In the genomic region with DNA sequence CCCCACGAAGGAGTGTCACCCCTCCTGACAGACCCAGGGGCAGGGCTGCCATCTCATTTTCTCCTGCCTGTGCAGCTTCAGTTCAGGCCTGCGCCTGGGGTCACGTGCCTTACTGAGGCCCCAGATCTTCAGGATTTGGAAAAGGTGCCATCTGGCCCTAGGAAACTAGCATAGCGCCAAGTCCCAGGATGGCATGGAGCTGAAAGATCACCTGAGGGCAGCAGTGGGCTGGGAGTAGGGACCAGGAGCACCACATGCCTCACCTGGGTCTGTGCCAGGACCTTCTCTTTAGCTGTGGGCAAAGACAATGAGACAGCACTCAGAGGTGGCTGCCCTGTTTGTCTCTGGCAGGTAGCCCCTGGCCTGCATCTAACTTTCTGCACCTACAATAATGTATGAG, we compare ENCODE assay signal across 11 mouse cellular contexts. TPM values are rescaled to one million over a fixed set of nuclear protein-coding genes. Genes with fewer than 3 reads are reported as not detected.
DNase-seq lines count a peak whose midpoint lies in the region; ATAC-seq and TF ChIP-seq lines count a peak whose summit lies in the region.
"Had no signal": no experiment of that assay in that cellular context is flagged by ENCODE, and none has a peak within 500 bp of the region (broad histone marks: within the 10 kb centered on the region; RNA-seq: fewer than 3 reads in every experiment).

No protein-coding gene starts in this region.

- no peak overlapping the region for H3K9ac ChIP-seq in kidney, embryonic 14.5 days (ENCODE audit: low read depth, low read length)
- H3K9ac ChIP-seq in midbrain, embryonic 13.5 days (replicated peaks) = no peak overlapping the region
- H3K9ac ChIP-seq: liver, embryonic 13.5 days had no signal

- H3K4me3 ChIP-seq in kidney, adult 2 months (ENCODE audit: insufficient read depth, low read depth, low read length) = no peak overlapping the region
- no peak overlapping the region for H3K4me3 ChIP-seq in kidney, embryonic 14.5 days (ENCODE audit: low read length)
- H3K4me3 ChIP-seq in cerebellum, adult 2 months (replicated peaks; ENCODE audit: insufficient read depth, low read depth, low read length) = no peak overlapping the region
- no peak overlapping the region for H3K4me3 ChIP-seq in limb, embryonic 10.5 days
- no peak overlapping the region for H3K4me3 ChIP-seq in midbrain, embryonic 13.5 days (replicated peaks)
- H3K4me3 ChIP-seq: liver, embryonic 13.5 days had no signal

- H3K27me3 ChIP-seq in kidney, adult 2 months (replicated peaks; ENCODE audit: control insufficient read depth, insufficient read depth, low read length) = no peaks in the 10 kb centered on the region
- no peaks in the 10 kb centered on the region for H3K27me3 ChIP-seq in kidney, embryonic 14.5 days (ENCODE audit: control insufficient read depth, insufficient read depth, low read length)
- H3K27me3 ChIP-seq in cerebellum, adult 2 months (ENCODE audit: control insufficient read depth, insufficient read depth, low read length) = no peaks in the 10 kb centered on the region
- no peaks in the 10 kb centered on the region for H3K27me3 ChIP-seq in limb, embryonic 10.5 days (ENCODE audit: low read depth, poor library complexity, severe bottlenecking)
- H3K27me3 ChIP-seq in midbrain, embryonic 13.5 days = no peaks in the 10 kb centered on the region
- H3K27me3 ChIP-seq: liver, embryonic 13.5 days had no signal

- 73% methylated on average over 4 of the region's 4 CpGs for WGBS in kidney, adult 2 months
- 86% methylated on average over 4 of the region's 4 CpGs for WGBS in kidney, embryonic 14.5 days
- WGBS in cerebellum, adult 2 months = 9% methylated on average over 4 of the region's 4 CpGs
- WGBS in limb, embryonic 10.5 days = 87% methylated on average over 4 of the region's 4 CpGs
- WGBS in midbrain, embryonic 13.5 days = 86% methylated on average over 4 of the region's 4 CpGs

- H3K36me3 ChIP-seq in kidney, adult 2 months (ENCODE audit: control insufficient read depth, insufficient read depth, low read length) = no peaks in the 10 kb centered on the region; the same call in 1 of the 2 replicates
- H3K36me3 ChIP-seq in kidney, embryonic 14.5 days (ENCODE audit: control insufficient read depth, insufficient read depth, low read length) = peaks cover 17% of the 10 kb centered on the region; the same call in 1 of the 2 replicates
- H3K36me3 ChIP-seq in limb, embryonic 10.5 days = peaks cover 48% of the 10 kb centered on the region
- peaks cover 54% of the 10 kb centered on the region for H3K36me3 ChIP-seq in midbrain, embryonic 13.5 days

- DNase-seq in kidney, adult 2 months = peak; percentile 73
- peak; percentile 66 for DNase-seq in adrenal gland, postnatal 25 days
- peak; percentile 96 to 98 for DNase-seq in cerebellum, adult 2 months
- DNase-seq in heart, postnatal 36 days = peak; percentile 45 to 62
- no peak for DNase-seq in limb, embryonic 10.5 days (ENCODE audit: low spot score)
- DNase-seq in retina, postnatal 1 day = no peak
- DNase-seq: liver, embryonic 13.5 days; right cerebral cortex, postnatal 25 days had no signal

- H3K27ac ChIP-seq in kidney, adult 2 months (ENCODE audit: insufficient read depth, low read depth, low read length) = no peak overlapping the region
- H3K27ac ChIP-seq in kidney, embryonic 14.5 days (ENCODE audit: low read depth, low read length) = no peak overlapping the region
- H3K27ac ChIP-seq in cerebellum, adult 2 months (ENCODE audit: insufficient read depth, low read length) = peak overlapping the region; percentile 61
- H3K27ac ChIP-seq in limb, embryonic 10.5 days = no peak overlapping the region
- H3K27ac ChIP-seq in midbrain, embryonic 13.5 days = no peak overlapping the region
- H3K27ac ChIP-seq: kidney, postnatal 0 days; liver, embryonic 13.5 days had no signal

- no peaks in the 10 kb centered on the region for H3K9me3 ChIP-seq in kidney, embryonic 14.5 days (ENCODE audit: control insufficient read depth, low read length)
- no peaks in the 10 kb centered on the region for H3K9me3 ChIP-seq in limb, embryonic 10.5 days (replicated peaks)
- H3K9me3 ChIP-seq in midbrain, embryonic 13.5 days = no peaks in the 10 kb centered on the region
- H3K9me3 ChIP-seq: liver, embryonic 13.5 days had no signal

- intact Hi-C loops in heart, postnatal 36 days (cut with DNase I) = no loop called here

- no peak for ATAC-seq in kidney, embryonic 14.5 days (ENCODE audit: low FRiP score, low TSS enrichment)
- ATAC-seq in midbrain, embryonic 13.5 days = no peak

- no peak for TF ChIP-seq POLR2A in kidney, adult 2 months (IDR thresholded peaks at IDR 0.05; ENCODE audit: low read depth, low read length)
- 0 out of 2 replicates have a peak, but pooled peaks have one; percentile 11 for TF ChIP-seq POLR2A in cerebellum, adult 2 months (IDR thresholded peaks at IDR 0.05; ENCODE audit: borderline replicate concordance, insufficient read depth, low read length)

- H3K4me1 ChIP-seq in kidney, adult 2 months (ENCODE audit: control insufficient read depth, insufficient read depth, low read length) = no peaks in the 10 kb centered on the region
- no peaks in the 10 kb centered on the region for H3K4me1 ChIP-seq in kidney, embryonic 14.5 days (ENCODE audit: control insufficient read depth, insufficient read depth, low read length)
- H3K4me1 ChIP-seq in cerebellum, adult 2 months (ENCODE audit: control insufficient read depth, insufficient read depth, low read length) = peaks cover 38% of the 10 kb centered on the region
- H3K4me1 ChIP-seq in limb, embryonic 10.5 days = peaks cover 15% of the 10 kb centered on the region
- no peaks in the 10 kb centered on the region for H3K4me1 ChIP-seq in midbrain, embryonic 13.5 days (replicated peaks)

- peak; percentile 38 for TF ChIP-seq CTCF in kidney, adult 2 months (conservative IDR thresholded peaks at IDR 0.05; ENCODE audit: insufficient read depth, insufficient read length, low read depth, low read length)
- peak; percentile 59; the same call in 1 of the 2 replicates for TF ChIP-seq CTCF in cerebellum, adult 2 months (IDR thresholded peaks at IDR 0.05; ENCODE audit: borderline replicate concordance, insufficient read depth, low read depth, low read length)

- H3K4me2 ChIP-seq in kidney, embryonic 14.5 days (replicated peaks; ENCODE audit: low read depth, low read length) = no peak overlapping the region
- H3K4me2 ChIP-seq in midbrain, embryonic 13.5 days (replicated peaks) = no peak overlapping the region
- H3K4me2 ChIP-seq: liver, embryonic 13.5 days had no signal

RNA-seq across cellular contexts. Expression of gene Pqlc2, which starts 12.9 kb away (rescaled TPM):
- polyA plus RNA-seq in kidney, adult 2 months (2012; rRNA removed) = 63.3 and 71.7 TPM in 2 replicates
- 10.4 and 13.3 TPM in 2 replicates for polyA plus RNA-seq in kidney, embryonic 14.5 days (2014; fragmentation: Nextera tagmentation; extraction: Ambion mirVana)
- total RNA-seq in adrenal gland, postnatal 25 days (2021) = 9.9 and 13.3 TPM in 2 replicates
- polyA plus RNA-seq in cerebellum, adult 2 months (2012; rRNA removed) = 42.3 and 44.4 TPM in 2 replicates
- 1 to 10 TPM; 6.4 to 7.4 TPM for total RNA-seq in heart, postnatal 36 days (2021)
- 14.6 and 19.7 TPM in 2 replicates for polyA plus RNA-seq in limb, embryonic 10.5 days (2016; fragmentation: Nextera tagmentation; extraction: Ambion mirVana)
- polyA plus RNA-seq in midbrain, embryonic 13.5 days (2015; fragmentation: Nextera tagmentation; extraction: Ambion mirVana) = 15.1 and 15.2 TPM in 2 replicates

RNA-seq across cellular contexts. Expression of gene Akr7a5, which starts 13.0 kb away (rescaled TPM):
- polyA plus RNA-seq in kidney, adult 2 months (2012; rRNA removed) = 245 and 280 TPM in 2 replicates
- polyA plus RNA-seq in kidney, embryonic 14.5 days (2014; fragmentation: Nextera tagmentation; extraction: Ambion mirVana) = 139 and 141 TPM in 2 replicates
- 61.5 and 69.4 TPM in 2 replicates for total RNA-seq in adrenal gland, postnatal 25 days (2021)
- 22.3 and 25.3 TPM in 2 replicates for polyA plus RNA-seq in cerebellum, adult 2 months (2012; rRNA removed)
- 10 to 100 TPM; 52.5 to 53.3 TPM for total RNA-seq in heart, postnatal 36 days (2021)
- polyA plus RNA-seq in limb, embryonic 10.5 days (2016; fragmentation: Nextera tagmentation; extraction: Ambion mirVana) = 115 and 133 TPM in 2 replicates
- polyA plus RNA-seq in midbrain, embryonic 13.5 days (2015; fragmentation: Nextera tagmentation; extraction: Ambion mirVana) = 65.0 and 66.5 TPM in 2 replicates

RNA-seq across cellular contexts. Expression of gene Mrto4, which starts 54.8 kb away (rescaled TPM):
- polyA plus RNA-seq in kidney, adult 2 months (2012; rRNA removed) = 16.3 and 21.2 TPM in 2 replicates
- 134 and 143 TPM in 2 replicates for polyA plus RNA-seq in kidney, embryonic 14.5 days (2014; fragmentation: Nextera tagmentation; extraction: Ambion mirVana)
- 61.4 and 68.9 TPM in 2 replicates for total RNA-seq in adrenal gland, postnatal 25 days (2021)
- 50.2 and 56.4 TPM in 2 replicates for polyA plus RNA-seq in cerebellum, adult 2 months (2012; rRNA removed)
- total RNA-seq in heart, postnatal 36 days (2021) = 10 to 100 TPM; 26.8 to 28.6 TPM
- polyA plus RNA-seq in limb, embryonic 10.5 days (2016; fragmentation: Nextera tagmentation; extraction: Ambion mirVana) = 178 and 236 TPM in 2 replicates
- 97.9 and 105 TPM in 2 replicates for polyA plus RNA-seq in midbrain, embryonic 13.5 days (2015; fragmentation: Nextera tagmentation; extraction: Ambion mirVana)

RNA-seq across cellular contexts. Expression of gene Emc1, which starts 54.8 kb away (rescaled TPM):
- 29.2 and 31.4 TPM in 2 replicates for polyA plus RNA-seq in kidney, adult 2 months (2012; rRNA removed)
- polyA plus RNA-seq in kidney, embryonic 14.5 days (2014; fragmentation: Nextera tagmentation; extraction: Ambion mirVana) = 13.1 and 25.8 TPM in 2 replicates
- total RNA-seq in adrenal gland, postnatal 25 days (2021) = 45.8 and 58.2 TPM in 2 replicates
- polyA plus RNA-seq in cerebellum, adult 2 months (2012; rRNA removed) = 77.1 and 78.2 TPM in 2 replicates
- 10 to 100 TPM; 50.2 to 50.6 TPM for total RNA-seq in heart, postnatal 36 days (2021)
- polyA plus RNA-seq in limb, embryonic 10.5 days (2016; fragmentation: Nextera tagmentation; extraction: Ambion mirVana) = 32.1 and 32.2 TPM in 2 replicates
- polyA plus RNA-seq in midbrain, embryonic 13.5 days (2015; fragmentation: Nextera tagmentation; extraction: Ambion mirVana) = 41.0 and 42.0 TPM in 2 replicates

RNA-seq across cellular contexts. Expression of gene Ubr4, which starts 54.8 kb away (rescaled TPM):
- 129 and 168 TPM in 2 replicates for polyA plus RNA-seq in kidney, adult 2 months (2012; rRNA removed)
- polyA plus RNA-seq in kidney, embryonic 14.5 days (2014; fragmentation: Nextera tagmentation; extraction: Ambion mirVana) = 69.0 and 88.6 TPM in 2 replicates
- 182 and 200 TPM in 2 replicates for total RNA-seq in adrenal gland, postnatal 25 days (2021)
- polyA plus RNA-seq in cerebellum, adult 2 months (2012; rRNA removed) = 256 TPM in 2 replicates
- total RNA-seq in heart, postnatal 36 days (2021) = 100 to 1,000 TPM; 107 to 109 TPM
- 69.7 and 74.4 TPM in 2 replicates for polyA plus RNA-seq in limb, embryonic 10.5 days (2016; fragmentation: Nextera tagmentation; extraction: Ambion mirVana)
- polyA plus RNA-seq in midbrain, embryonic 13.5 days (2015; fragmentation: Nextera tagmentation; extraction: Ambion mirVana) = 75.8 and 85.2 TPM in 2 replicates

Comparison
In these comparisons a context has a peak if more than half of its experiments do, and no peak if none do; other contexts are left out.
1. DNase-seq: peak in kidney, adult 2 months (single experiment), adrenal gland, postnatal 25 days (single experiment), cerebellum, adult 2 months (2 of 2) and heart, postnatal 36 days (2 of 2); none in limb, embryonic 10.5 days (single experiment) and retina, postnatal 1 day (single experiment).